Mouse (Mus musculus): ENCODE measurements around the gene Lrrc26.

DNA sequence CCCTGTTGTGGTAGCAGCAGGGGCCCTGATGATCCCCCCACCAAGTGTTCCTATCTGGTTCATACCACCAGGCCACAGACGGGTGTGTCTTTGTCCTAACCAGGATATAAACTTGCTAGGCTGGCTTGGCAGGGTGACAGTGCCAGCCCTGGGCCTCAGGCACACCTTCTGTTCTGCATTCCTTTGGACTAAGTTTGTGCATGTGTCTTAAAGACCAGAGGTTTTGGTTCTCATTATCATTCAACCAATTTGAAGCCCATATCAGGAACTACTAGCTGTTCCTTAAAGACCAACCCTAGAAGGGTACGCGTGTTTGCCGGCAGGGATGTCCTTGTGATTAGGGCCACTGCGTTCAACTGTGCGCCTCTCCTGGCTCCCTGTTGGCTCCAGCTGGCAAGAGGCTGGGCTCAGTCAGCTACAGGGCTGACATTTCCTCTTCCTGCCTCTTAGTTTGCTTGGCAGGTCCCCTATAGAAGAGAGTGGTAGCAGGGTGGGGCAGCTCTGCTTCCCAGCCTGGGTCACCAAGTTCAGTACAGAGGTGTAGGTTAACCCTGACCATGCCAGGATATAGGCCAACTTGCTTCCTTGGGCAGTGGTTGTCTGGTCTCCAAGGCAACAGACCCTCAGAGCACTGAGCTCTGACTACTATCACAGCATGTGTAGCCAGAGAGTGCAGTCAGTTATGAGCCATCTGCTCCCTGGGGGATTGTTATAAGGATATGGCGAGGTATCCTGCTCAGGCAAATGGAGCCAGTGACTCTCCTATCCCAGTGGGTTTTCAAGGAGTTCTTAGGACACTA is 2.7 kb upstream of the Lrrc26 start:
- TF ChIP-seq EP300 (IDR thresholded peaks at IDR 0.05; ENCODE audit: low read depth) (no peak), CTCF (IDR thresholded peaks at IDR 0.05; ENCODE audit: low read depth) (no peak)
